Mouse (Mus musculus): ENCODE measurements around the gene Ubald1. TPM values are rescaled to one million over a fixed set of nuclear protein-coding genes. Genes with fewer than 3 reads are reported as not detected.

Gene Ubald1
- 14.2 and 16.7 TPM in 2 replicates for polyA plus RNA-seq (2012; ENCODE audit: insufficient read depth, insufficient read length, missing spikeins)

GRCm38 (mm10) chr16:4880136-4880825, at the start of gene Ubald1:
Ubald1 (minus strand) TSS chr16:4880315.
- Histone ChIP-seq H3K4me3 (ENCODE audit: insufficient read depth, low read depth, low read length) (peak within 1 kb of the TSS; percentile 88), H3K4me1 (ENCODE audit: control insufficient read depth, insufficient read depth, insufficient read length, low read length) (peaks cover 18% of the 10 kb centered on the region), H3K27ac (replicated peaks; ENCODE audit: low read depth, low read length) (peak within 1 kb of the TSS; percentile 99)

DNA sequence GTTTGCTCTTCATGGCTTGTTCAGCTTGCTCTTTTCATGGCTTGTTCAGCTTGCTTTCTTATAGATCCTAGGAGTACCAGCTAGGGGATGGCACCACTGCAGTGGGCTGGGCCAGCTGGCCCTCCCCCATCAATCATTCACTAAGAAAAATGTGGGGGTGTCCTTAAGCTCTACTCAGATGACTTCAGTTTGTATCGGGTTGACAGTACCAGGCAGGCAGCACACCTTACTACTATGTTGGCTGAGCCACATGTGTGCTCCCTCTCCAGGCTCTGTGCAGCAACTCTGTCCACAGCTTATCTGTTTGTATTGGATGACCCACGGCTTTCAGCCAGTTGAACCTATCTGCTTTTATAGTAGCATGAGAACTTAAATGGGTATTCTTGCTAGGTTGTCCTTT, 48.4 kb upstream of the Ubald1 start:
- Histone ChIP-seq H3K27ac (replicated peaks; ENCODE audit: low read depth, low read length) (no peak overlapping the region), H3K4me3 (ENCODE audit: insufficient read depth, low read depth, low read length) (no peak overlapping the region)

GRCm38 (mm10) chr16:4927967-4928366, 47.9 kb upstream of the Ubald1 start:
- H3K4me3 ChIP-seq (ENCODE audit: insufficient read depth, low read depth, low read length) = no peak overlapping the region
- H3K27ac ChIP-seq (replicated peaks; ENCODE audit: low read depth, low read length) = no peak overlapping the region

More for the DNA sequence above, 48.4 kb upstream of the Ubald1 start:
- peaks cover 6% of the 10 kb centered on the region; the same call in 1 of the 2 replicates for H3K4me1 ChIP-seq (ENCODE audit: control insufficient read depth, insufficient read depth, insufficient read length, low read length)

GRCm38 (mm10) chr16:4923996-4924395, 43.9 kb upstream of the Ubald1 start:
- Histone ChIP-seq H3K27ac (replicated peaks; ENCODE audit: low read depth, low read length) (no peak overlapping the region), H3K4me1 (ENCODE audit: control insufficient read depth, insufficient read depth, insufficient read length, low read length) (peaks cover 4% of the 10 kb centered on the region; the same call in 1 of the 2 replicates), H3K4me3 (ENCODE audit: insufficient read depth, low read depth, low read length) (no peak overlapping the region)

More at GRCm38 (mm10) chr16:4927967-4928366, 47.9 kb upstream of the Ubald1 start:
- peaks cover 6% of the 10 kb centered on the region; the same call in 1 of the 2 replicates for H3K4me1 ChIP-seq (ENCODE audit: control insufficient read depth, insufficient read depth, insufficient read length, low read length)

- Histone ChIP-seq H3K4me3 (ENCODE audit: insufficient read depth, low read depth, low read length) (no peak overlapping the region), H3K27ac (replicated peaks; ENCODE audit: low read depth, low read length) (no peak overlapping the region), H3K4me1 (ENCODE audit: control insufficient read depth, insufficient read depth, insufficient read length, low read length) (peaks cover 4% of the 10 kb centered on the region; the same call in 1 of the 2 replicates)
These were observed 42.4 kb upstream of the Ubald1 start for GRCm38 (mm10) chr16:4922481-4922880.

DNA sequence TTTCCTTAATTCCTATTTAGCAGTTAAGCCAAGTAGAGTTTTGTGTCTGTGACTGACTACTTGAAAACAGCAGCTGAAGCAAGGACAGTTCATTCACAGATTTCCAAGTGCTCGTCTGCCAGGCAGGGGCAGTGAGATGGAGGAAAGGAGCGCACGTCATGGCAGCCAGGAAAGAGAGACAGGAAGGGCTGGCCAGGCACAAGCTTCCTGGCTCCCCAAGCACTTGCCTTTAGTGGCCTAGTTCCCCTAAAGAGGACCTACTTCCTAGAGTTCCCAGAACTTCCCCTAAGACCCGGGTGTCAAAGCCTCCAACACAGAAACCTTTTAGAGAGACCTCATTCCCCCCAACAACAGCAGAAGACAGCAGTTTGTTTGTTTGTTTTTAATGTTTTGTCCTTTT, 40.4 kb upstream of the Ubald1 start:
- peak overlapping the region; percentile 62 for H3K27ac ChIP-seq (replicated peaks; ENCODE audit: low read depth, low read length)
- H3K4me3 ChIP-seq (ENCODE audit: insufficient read depth, low read depth, low read length) = no peak overlapping the region
- peaks cover 4% of the 10 kb centered on the region; the same call in 1 of the 2 replicates for H3K4me1 ChIP-seq (ENCODE audit: control insufficient read depth, insufficient read depth, insufficient read length, low read length)

DNA sequence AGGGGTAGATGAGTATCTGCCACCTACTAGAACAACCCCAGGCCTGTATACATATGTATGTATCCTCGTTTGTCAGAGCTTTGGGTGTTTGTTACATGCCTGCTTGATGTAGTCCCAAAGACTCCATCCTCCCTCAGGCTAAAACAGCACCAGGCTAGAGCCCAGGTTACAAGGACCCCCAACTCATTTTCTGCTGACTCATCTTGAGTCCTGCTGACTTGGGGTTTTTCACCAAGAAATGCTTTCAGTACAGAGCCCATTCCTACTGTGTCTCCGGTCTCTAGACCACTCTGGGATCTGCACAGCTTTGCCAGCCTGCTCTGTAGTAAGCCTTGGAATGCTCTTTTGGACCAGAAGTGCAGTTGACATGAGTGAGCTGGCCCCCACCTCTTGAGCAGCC, 36.5 kb upstream of the Ubald1 start:
- peaks cover 12% of the 10 kb centered on the region for H3K4me1 ChIP-seq (ENCODE audit: control insufficient read depth, insufficient read depth, insufficient read length, low read length)
- no peak overlapping the region for H3K4me3 ChIP-seq (ENCODE audit: insufficient read depth, low read depth, low read length)
- H3K27ac ChIP-seq (replicated peaks; ENCODE audit: low read depth, low read length) = no peak overlapping the region

DNA sequence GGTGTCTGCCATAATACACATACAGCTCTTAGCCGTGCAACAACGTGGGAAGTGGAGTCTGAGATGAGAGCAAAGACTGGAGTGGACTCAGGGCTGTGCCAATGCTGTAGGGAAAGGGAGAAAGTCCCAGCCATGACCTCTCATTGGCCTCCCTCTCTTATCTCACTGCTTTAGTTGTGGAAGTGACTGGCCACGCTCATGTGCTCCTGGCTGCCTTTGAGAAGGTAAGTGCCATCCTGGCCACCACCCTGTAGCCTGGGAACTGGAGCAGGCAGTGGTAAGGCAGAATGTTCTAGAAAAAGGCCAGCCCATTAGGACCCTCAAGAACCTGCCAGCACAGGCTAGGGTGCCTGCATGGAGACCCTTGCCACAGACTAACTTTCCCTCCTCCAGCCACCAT, 35.8 kb upstream of the Ubald1 start:
- Histone ChIP-seq H3K4me1 (ENCODE audit: control insufficient read depth, insufficient read depth, insufficient read length, low read length) (peaks cover 12% of the 10 kb centered on the region), H3K27ac (replicated peaks; ENCODE audit: low read depth, low read length) (no peak overlapping the region)

DNA sequence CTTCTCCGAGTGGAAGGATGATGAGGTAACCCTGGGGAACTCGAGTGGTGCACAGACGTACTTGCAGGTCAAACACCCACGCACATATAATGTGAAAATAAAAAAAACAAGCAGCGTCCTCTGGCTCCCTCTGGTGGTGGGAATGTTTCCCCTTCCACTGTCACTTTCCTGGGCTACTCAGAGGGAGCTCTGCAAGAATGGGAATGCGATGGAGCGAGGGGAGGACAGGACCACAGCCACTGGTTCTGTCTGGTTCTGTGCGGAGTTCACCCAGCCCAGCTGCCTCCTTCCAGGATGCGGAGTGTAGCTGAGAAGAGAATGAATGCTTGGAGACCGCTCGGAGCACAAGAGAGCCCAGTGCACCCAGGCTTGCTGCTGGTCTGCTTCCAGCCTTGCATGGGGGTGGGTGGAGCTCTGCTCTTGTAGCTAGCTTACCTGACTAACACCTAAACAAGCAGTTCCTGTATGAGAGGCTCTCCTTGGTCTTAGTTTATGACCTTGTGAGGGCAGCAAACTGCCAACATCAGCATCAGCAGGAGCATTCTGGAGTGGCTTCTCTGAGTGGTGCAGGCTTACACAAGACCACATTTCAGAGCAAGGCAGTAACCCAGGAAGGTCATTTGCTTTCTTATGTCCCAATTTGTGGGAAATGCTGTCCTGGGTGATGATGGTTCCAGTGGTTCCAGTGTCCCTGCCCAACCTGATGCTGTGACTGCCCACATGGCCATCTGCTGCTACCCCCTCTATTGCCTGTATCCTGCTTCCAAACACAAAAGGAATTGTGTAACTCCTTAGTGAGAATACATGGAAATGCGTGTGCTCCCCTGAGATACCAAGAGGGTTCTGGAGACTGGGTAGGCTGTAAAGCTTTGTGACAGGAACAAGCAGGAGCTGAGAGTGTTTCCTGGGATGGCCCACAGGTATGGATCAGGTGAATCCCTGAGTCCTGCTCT, 33.9 kb upstream of the Ubald1 start:
- Histone ChIP-seq H3K4me1 (ENCODE audit: control insufficient read depth, insufficient read depth, insufficient read length, low read length) (peaks cover 8% of the 10 kb centered on the region), H3K27ac (replicated peaks; ENCODE audit: low read depth, low read length) (peak overlapping the region; percentile 85), H3K4me3 (ENCODE audit: insufficient read depth, low read depth, low read length) (no peak overlapping the region)

More for the DNA sequence above, 35.8 kb upstream of the Ubald1 start:
- no peak overlapping the region for H3K4me3 ChIP-seq (ENCODE audit: insufficient read depth, low read depth, low read length)

DNA sequence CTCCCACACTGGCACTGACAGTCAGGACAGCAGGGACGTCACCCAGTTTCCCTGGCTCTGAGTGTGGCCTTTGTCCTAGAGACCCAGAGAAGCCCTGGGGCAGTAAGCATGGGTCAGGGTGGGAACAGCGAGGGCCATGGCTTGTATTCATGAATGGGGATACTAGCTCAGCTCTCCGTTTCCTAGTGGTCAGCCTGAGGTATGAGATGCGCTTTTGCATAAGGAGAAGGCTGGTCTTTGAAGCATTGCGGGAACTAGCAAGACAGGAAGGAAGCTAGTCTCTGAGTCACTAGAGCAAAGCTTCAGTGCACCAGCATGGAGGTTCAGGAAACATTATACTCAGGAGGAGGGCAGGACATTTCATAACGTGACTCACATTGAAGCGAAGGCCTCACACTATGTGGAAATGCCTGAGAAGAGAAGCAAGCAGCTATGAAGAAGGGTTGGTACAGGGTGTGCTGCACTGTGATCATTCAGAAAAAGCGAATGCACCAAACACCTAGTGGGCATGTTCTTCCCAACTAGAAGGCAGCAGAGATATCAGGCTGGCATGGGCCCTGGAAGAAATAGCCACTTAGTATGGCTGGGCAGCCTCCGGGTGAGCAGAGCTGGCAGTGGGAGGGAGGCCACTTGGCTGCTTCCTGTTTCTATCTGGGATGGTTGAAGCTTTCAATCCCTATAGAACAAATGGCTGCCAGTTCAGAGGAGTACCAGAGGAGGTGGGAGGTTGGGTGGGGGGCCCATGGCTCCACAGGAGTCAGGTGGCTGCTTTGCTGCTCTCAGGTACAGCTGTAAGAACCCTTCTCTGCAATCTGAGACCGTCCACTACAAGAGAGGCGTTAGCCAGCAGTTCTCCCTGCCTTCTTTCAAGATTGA, 33.0 kb upstream of the Ubald1 start:
- Histone ChIP-seq H3K27ac (replicated peaks; ENCODE audit: low read depth, low read length) (peak overlapping the region; percentile 85), H3K4me3 (ENCODE audit: insufficient read depth, low read depth, low read length) (no peak overlapping the region), H3K4me1 (ENCODE audit: control insufficient read depth, insufficient read depth, insufficient read length, low read length) (peaks cover 8% of the 10 kb centered on the region)

GRCm38 (mm10) chr16:4912074-4912648, 32.0 kb upstream of the Ubald1 start:
- H3K4me1 ChIP-seq (ENCODE audit: control insufficient read depth, insufficient read depth, insufficient read length, low read length) = peaks cover 8% of the 10 kb centered on the region
- H3K27ac ChIP-seq (replicated peaks; ENCODE audit: low read depth, low read length) = peak overlapping the region; percentile 85
- H3K4me3 ChIP-seq (ENCODE audit: insufficient read depth, low read depth, low read length) = no peak overlapping the region

- Histone ChIP-seq H3K27ac (replicated peaks; ENCODE audit: low read depth, low read length) (no peak overlapping the region), H3K4me3 (ENCODE audit: insufficient read depth, low read depth, low read length) (no peak overlapping the region), H3K4me1 (ENCODE audit: control insufficient read depth, insufficient read depth, insufficient read length, low read length) (peaks cover 18% of the 10 kb centered on the region)
These were observed 30.6 kb upstream of the Ubald1 start for GRCm38 (mm10) chr16:4910758-4911157.

- Histone ChIP-seq H3K27ac (replicated peaks; ENCODE audit: low read depth, low read length) (no peak overlapping the region), H3K4me1 (ENCODE audit: control insufficient read depth, insufficient read depth, insufficient read length, low read length) (peaks cover 25% of the 10 kb centered on the region), H3K4me3 (ENCODE audit: insufficient read depth, low read depth, low read length) (no peak overlapping the region)
These were observed 29.6 kb upstream of the Ubald1 start for GRCm38 (mm10) chr16:4909745-4910144.

- H3K27ac ChIP-seq (replicated peaks; ENCODE audit: low read depth, low read length) = no peak overlapping the region
- H3K4me1 ChIP-seq (ENCODE audit: control insufficient read depth, insufficient read depth, insufficient read length, low read length) = peaks cover 28% of the 10 kb centered on the region
- H3K4me3 ChIP-seq (ENCODE audit: insufficient read depth, low read depth, low read length) = no peak overlapping the region
These were observed 27.9 kb upstream of the Ubald1 start for GRCm38 (mm10) chr16:4907972-4908371.

Data from brown adipose tissue, adult 24 weeks (tissue).